Mouse (Mus musculus) embryonic facial prominence, embryonic 10.5 days (tissue): ENCODE measurements around the gene Ppp5c. TPM values are rescaled to one million over a fixed set of nuclear protein-coding genes. Genes with fewer than 3 reads are reported as not detected.

Experiments
- DNase-seq: peaks from one replicate; pipeline ENCODE4 v3.0.0-alpha.2; 2017; ENCODE audit warnings: low spot score
- H3K27ac ChIP-seq: fragments of 300-500 bp; sonication (generic); replicated peaks from 2 replicates; pipeline ENCODE4 v1.5.1; 2016; ENCODE audit warnings: mild to moderate bottlenecking
- H3K27me3 ChIP-seq: fragments of 300-500 bp; sonication (generic); replicated peaks from 2 replicates; pipeline ENCODE4 v1.6.1; 2016; ENCODE audit warnings: low read depth, mild to moderate bottlenecking; ENCODE audit not compliant: poor library complexity, severe bottlenecking
- H3K36me3 ChIP-seq: fragments of 300-500 bp; sonication (generic); replicated peaks from 2 replicates; pipeline ENCODE4 v1.6.1; 2016; ENCODE audit warnings: mild to moderate bottlenecking, moderate library complexity
- H3K4me1 ChIP-seq: fragments of 300-500 bp; sonication (generic); 2 replicates; pipeline ENCODE4 v1.6.1; 2016
- H3K4me3 ChIP-seq: fragments of 300-500 bp; sonication (generic); 2 replicates; pipeline ENCODE4 v1.5.1; 2016; ENCODE audit warnings: mild to moderate bottlenecking, moderate library complexity
- H3K9me3 ChIP-seq: fragments of 300-500 bp; sonication (generic); 2 replicates; pipeline ENCODE4 v1.6.1; 2016; ENCODE audit warnings: mild to moderate bottlenecking
- WGBS: fragments of 180-500 bp; shearing (Covaris S2); methylation state at CpG from one replicate; pipeline ENCODE4 v1.1.7; 2016; 5-methylcytosine and 5-hydroxymethylcytosine counted together
- polyA plus RNA-seq: library from polyadenylated mRNA; unstranded; fragments of >200 nt; fragmentation: Nextera tagmentation; extraction: Ambion mirVana; gene quantifications from 2 replicates; pipeline ENCODE4 v1.2.1, GENCODE M21; 2016

The Ppp5c gene
- polyA plus RNA-seq, 1 experiment from 2014 or later, result 138 TPM

DNA sequence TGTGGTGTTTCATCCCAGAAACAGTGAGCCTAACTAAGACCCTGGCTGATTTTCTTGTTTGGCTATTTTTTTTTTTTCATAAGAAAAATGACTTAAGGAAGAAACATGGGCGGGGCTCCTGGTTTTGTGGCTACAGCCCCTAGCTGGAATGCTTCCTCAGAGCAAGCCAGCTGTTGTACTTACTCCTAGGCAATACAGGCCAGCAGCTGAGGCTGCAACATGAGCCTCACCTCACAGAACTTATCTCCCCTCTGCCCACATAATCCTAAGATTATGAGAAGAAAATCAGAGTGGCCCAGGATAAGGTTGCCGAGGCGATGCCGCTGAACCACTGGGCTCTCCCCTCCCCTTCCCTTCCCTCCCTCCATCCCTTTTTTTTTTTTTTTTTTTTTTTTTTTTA lies 72.0 kb downstream of the Ppp5c start:
- WGBS, result 86% methylated on average over 4 of the region's 4 CpGs
- Histone ChIP-seq H3K27ac (no peak overlapping the region), H3K36me3 (no peaks in the 10 kb centered on the region), H3K4me3 (no peak overlapping the region), H3K4me1 (peaks cover 26% of the 10 kb centered on the region), H3K9me3 (0 out of 2 replicates have a peak, but pooled peaks cover 4% of the 10 kb centered on the region), H3K27me3 (peaks cover 10% of the 10 kb centered on the region; the same call in 1 of the 2 replicates)
- no peak for DNase-seq

Other genes starting within 250 kb of the Ppp5c start
- gene Slc1a5, start 246.6 kb downstream of the Ppp5c start, polyA plus RNA-seq, result 37.3 and 40.5 TPM in 2 replicates
- gene Strn4, start 212.0 kb downstream of the Ppp5c start, polyA plus RNA-seq, result 129 and 131 TPM in 2 replicates
- 26.1 and 28.5 TPM in 2 replicates for gene Fkrp, start 211.2 kb downstream of the Ppp5c start, polyA plus RNA-seq
- 12.9 and 13.1 TPM in 2 replicates for gene Prkd2, start 185.0 kb downstream of the Ppp5c start, polyA plus RNA-seq
- 5.5 and 6.0 TPM in 2 replicates for gene Dact3, start 152.6 kb downstream of the Ppp5c start, polyA plus RNA-seq
- 14.7 and 20.3 TPM in 2 replicates for gene Gng8, start 136.1 kb downstream of the Ppp5c start, polyA plus RNA-seq
- gene Ptgir, start 121.4 kb downstream of the Ppp5c start, polyA plus RNA-seq, result 0.52 and 0.64 TPM in 2 replicates
- gene Calm3, start 103.8 kb downstream of the Ppp5c start, polyA plus RNA-seq, result 121 and 126 TPM in 2 replicates
- 2.9 and 4.6 TPM in 2 replicates for gene Pnmal2, start 83.2 kb downstream of the Ppp5c start, polyA plus RNA-seq
- gene Pnmal1, start 68.2 kb downstream of the Ppp5c start, polyA plus RNA-seq, result 3.4 and 4.0 TPM in 2 replicates
- gene Gm42372, start 44.8 kb downstream of the Ppp5c start, polyA plus RNA-seq, result 0.59 and 0.86 TPM in 2 replicates
- 10.5 and 11.9 TPM in 2 replicates for gene Ccdc8, start 35.2 kb downstream of the Ppp5c start, polyA plus RNA-seq
- gene Hif3a, start 34.5 kb upstream of the Ppp5c start, polyA plus RNA-seq, result 5.6 and 5.7 TPM in 2 replicates
- gene Psg16, start 46.1 kb upstream of the Ppp5c start, polyA plus RNA-seq, result 0.09 and 0.10 TPM in 2 replicates
- gene Ceacam3, start 122.4 kb upstream of the Ppp5c start, polyA plus RNA-seq, result not detected in 2 replicates
- gene Psg29, start 175.6 kb upstream of the Ppp5c start, polyA plus RNA-seq, result not detected in 2 replicates